Mouse (Mus musculus) spleen, postnatal 10 days (tissue): ENCODE data around the gene Gatad2a.

Experiments
- DNase-seq, 2 experiments: peaks; one replicate each; pipeline ENCODE4 v3.0.0; 2021 to 2022; ENCODE audit warnings: low spot score in 2 of 2

Gatad2a gene

GRCm38 (mm10) chr8:69936050-69936794 is 60.0 kb downstream of the Gatad2a start:
- DNase-seq, result no peak

DNA sequence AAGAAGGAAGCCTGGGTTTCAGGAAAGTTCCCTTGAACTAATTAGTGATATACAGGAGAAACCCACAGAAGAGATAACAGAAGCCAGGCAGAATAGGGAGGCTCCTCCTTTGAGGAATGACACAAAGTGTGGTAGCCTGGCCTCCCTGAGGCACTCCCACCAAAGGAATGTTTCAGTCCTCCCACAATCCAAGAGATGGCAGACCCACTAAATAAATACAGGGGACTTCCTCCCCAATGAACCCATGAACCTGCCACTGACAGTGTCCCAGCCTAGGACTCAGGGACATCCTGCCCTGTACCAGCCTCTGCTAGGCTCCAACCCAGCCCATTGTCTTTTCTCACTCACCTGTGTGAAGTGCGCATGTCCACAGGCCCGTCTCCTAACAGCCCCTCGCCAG is 60.8 kb downstream of the Gatad2a start:
- DNase-seq, result no peak

- DNase-seq, result no peak
These were observed 61.6 kb downstream of the Gatad2a start for GRCm38 (mm10) chr8:69934582-69934981.

GRCm38 (mm10) chr8:69933811-69934210 is 62.4 kb downstream of the Gatad2a start:
- no peak for DNase-seq

- DNase-seq, result no peak
These were observed 69.3 kb downstream of the Gatad2a start for GRCm38 (mm10) chr8:69926901-69927300.

DNA sequence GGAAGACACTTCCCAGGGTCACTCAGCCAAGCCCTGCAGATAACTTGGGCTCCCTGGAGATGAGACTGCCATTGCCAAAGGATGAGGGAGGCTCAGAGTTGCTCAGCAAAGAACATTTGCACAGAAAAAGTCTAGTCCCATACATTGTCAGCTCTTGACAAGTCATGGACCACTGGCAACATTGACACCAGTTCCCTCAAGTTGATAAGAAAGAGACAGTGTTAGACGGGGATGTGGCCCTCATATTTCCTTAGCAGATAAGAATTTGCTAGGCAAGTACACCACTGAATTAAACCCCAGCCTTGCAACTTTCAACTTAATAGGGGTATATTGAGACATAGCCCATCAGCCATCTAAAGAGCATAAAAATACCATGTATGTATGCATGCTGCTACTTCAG is 72.2 kb downstream of the Gatad2a start:
- no peak for DNase-seq

DNA sequence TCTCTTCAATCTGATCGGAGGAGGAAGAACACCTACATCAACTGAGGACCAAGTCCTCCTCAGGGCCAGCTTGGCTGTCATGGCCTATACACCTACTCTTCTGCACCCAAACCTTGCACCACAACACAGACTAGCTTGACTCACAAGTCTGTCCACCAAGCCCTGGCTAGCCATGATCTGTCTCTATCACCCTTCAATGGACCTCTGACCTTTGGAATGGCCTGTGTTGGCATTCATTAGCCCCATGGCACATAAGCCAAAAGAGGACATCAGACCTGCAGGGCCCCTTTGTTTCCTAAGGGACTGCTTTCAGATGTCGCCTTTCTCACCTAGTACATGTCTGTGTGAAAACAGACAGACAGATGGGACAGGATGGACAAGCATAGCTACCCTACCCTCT is 75.0 kb downstream of the Gatad2a start:
- DNase-seq, result no peak

DNA sequence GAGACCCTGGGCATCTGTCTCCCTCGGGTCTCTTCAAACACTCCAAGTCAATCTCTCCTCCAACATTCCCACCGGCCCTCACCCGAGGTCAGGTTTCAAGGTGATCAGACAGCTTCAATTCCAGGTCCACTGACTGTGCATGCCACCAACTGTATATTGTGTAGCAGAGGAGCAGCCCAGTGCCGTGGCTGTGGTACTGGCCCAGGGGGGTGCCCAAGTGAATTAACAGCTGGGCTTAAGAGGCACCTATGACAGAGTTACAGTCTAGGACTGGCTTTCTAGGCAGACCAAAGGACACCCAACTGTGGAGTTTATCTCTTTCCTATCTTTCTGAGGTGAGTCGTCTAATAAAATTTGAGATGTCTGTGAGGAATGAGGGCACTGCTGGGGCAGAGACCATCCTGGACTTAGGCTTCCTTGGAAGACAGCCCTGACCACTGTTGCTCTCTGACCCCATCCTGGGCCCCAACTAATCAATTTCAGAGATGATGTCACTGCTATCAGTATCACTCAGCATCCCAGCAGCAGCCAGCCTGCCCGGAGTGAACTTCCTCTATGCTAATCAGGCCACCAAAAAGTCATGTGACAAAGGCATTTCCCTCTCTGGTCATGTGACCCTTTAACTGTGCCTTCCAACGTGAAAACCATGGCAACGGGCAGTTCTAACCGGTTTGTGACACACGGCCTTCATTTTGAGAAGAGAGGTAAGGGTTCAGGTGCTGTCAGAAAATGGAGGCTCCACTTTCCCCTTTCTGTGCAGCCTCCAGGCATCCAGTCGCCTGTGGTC is 76.1 kb downstream of the Gatad2a start:
- DNase-seq, result peak; percentile 64 to 91

GRCm38 (mm10) chr8:69919010-69919409 is 77.2 kb downstream of the Gatad2a start:
- peak; percentile 72 to 81 for DNase-seq

DNA sequence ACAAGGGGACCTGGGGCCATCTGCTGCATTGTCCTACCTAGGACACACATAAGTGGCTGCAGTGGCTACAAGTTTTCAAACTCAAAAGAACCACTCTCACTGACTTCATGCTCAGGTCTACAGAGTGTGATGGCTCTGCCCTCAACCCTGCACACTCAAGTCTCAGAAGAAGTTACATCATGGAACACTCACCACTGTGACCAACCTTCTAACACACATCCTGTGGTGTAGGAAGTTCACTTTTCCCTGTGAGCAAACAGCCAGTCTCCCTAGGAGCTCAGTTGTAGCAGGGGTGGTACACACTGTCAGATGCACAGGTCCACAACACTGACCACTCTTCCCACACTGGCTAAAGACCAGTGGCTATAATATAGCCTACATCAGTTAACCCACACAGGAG is 77.7 kb downstream of the Gatad2a start:
- DNase-seq, result no peak

DNA sequence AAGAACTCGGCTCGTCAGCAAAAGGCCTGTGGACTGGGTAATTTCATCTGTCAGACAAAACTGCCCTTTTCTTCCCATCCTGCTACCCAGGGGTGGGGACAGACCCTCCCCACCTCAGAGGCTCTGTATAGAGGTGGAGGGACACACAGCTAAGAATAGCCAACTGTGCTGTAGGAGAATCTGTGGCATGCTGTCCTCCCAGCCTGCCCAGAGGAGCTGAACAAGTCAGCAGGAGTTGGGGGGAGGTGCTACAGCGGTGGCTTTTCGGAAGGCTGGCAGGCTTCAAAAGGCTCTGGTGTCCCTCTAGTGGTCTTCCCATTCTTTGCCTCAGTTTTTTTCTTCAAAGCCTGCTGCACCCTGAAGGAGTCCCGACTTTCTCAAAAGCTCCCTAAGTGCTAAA is 80.4 kb downstream of the Gatad2a start:
- no peak for DNase-seq

GRCm38 (mm10) chr8:69914526-69914925 is 81.7 kb downstream of the Gatad2a start:
- no peak for DNase-seq

- no peak for DNase-seq
These were observed 83.6 kb downstream of the Gatad2a start for GRCm38 (mm10) chr8:69912478-69913074.

GRCm38 (mm10) chr8:69911917-69912316 is 84.3 kb downstream of the Gatad2a start:
- DNase-seq, result no peak

GRCm38 (mm10) chr8:69907106-69907505 is 89.1 kb downstream of the Gatad2a start:
- no peak for DNase-seq

DNA sequence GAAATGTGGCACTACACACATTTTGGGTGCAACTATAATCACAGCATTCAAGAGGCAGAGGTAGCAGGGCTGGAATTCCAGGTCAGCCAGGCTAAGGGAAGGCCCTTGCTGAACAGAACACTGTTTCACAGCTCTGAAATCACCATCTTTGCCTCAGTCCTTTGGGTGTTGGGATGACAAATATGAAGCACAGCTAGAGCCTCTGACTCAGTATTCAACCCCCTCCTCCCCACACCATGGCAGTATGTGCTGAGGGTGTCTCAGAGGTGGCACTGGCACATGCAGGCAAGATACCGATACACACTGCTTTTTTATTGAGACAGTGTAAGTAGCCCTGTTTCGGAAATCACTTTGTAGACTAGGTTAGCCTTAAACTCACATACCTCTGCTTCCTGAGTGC is 89.9 kb downstream of the Gatad2a start:
- DNase-seq, result no peak

- DNase-seq, result no peak
These were observed 92.1 kb downstream of the Gatad2a start for GRCm38 (mm10) chr8:69904096-69904495.

DNA sequence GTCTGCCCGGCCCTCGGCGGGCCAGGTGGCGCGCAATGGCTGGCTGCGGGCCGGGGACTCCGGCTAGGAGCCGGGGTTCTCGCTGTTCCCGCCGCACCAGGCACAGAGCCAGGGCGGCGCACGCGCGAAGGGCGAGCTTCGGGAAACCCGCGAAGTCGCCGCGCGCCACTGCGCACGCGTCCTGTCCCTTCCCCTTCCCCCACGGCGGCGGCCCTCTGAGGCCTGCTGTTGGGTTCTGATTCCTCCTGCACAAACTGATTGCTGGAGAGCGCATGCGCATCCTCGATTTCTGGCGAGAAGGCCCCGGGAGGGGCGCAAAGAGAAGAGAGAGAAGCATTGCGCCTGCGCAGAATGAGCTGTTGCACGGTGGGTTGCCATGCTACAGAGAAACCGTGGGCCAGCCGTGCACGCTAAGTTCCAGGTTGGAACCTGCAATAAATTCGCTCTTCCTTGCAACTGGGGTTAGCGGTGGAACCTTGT is 93.1 kb downstream of the Gatad2a start:
- peak in 1 of 2 experiments; percentile 98 for DNase-seq

DNA sequence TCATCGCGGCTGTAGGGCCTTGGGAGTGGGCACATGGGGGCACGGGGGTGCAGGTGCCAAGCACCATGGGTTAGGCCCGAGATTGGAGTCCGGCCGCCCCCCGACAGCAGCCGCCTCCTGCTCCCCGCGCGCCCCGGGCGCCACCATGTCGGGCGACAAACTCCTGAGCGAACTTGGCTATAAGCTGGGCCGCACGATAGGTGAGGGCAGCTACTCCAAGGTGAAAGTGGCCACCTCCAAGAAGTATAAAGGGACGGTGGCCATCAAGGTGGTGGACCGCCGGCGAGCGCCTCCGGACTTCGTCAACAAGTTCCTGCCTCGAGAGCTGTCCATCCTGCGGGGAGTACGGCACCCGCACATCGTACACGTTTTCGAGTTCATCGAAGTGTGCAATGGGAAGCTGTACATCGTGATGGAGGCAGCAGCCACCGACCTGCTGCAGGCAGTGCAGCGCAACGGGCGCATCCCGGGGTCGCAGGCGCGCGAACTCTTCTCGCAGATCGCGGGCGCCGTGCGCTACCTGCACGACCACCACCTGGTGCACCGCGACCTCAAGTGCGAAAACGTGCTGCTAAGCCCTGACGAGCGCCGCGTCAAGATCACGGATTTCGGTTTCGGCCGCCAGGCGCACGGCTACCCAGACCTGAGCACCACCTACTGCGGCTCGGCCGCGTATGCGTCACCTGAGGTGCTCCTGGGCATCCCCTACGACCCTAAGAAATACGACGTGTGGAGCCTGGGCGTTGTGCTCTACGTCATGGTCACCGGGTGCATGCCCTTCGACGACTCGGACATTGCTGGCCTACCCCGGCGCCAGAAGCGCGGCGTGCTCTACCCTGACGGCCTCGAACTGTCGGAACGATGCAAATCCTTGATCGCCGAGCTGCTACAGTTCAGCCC is 93.8 kb downstream of the Gatad2a start, which contains the start of the genes Tssk6, Ndufa13 and Yjefn3:
Gene Tssk6, plus strand, starts transcription at position 22 of the 900 bp plus-strand sequence.
Gene Ndufa13, minus strand, starts transcription at position 396 of the 900 bp plus-strand sequence.
Gene Yjefn3, minus strand, starts transcription at position 550 of the 900 bp plus-strand sequence.
- DNase-seq, result peak; percentile 70 to 88

- DNase-seq, result peak; percentile 97 to 98
These were observed 94.6 kb downstream of the Gatad2a start for GRCm38 (mm10) chr8:69901484-69902162.
